Mouse (Mus musculus): Measurements from ENCODE around the gene Bbs9. TPM values are rescaled to one million over a fixed set of nuclear protein-coding genes. Genes with fewer than 3 reads are reported as not detected.

The Bbs9 gene
- total RNA-seq, 1 experiment from 2014 or later = 14.3 TPM

DNA sequence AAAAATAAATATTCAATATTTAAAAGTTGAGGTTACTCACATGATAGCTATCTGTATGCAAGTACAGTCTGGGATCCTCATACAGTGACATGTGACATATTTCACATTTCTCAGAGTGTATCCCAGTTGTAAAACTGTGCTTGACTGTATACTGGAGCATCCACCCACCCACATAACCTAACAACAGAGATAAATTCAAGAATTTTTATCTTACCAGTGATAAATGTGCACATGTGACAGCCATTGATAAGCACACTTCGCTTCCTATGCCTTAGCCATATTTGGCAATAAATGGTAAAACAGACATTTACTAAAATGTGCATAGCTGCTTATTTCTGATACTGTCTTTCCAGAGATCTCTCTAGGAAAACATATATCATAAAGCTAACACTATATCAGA, 330.5 kb downstream of the Bbs9 start:
- no peak for DNase-seq

DNA sequence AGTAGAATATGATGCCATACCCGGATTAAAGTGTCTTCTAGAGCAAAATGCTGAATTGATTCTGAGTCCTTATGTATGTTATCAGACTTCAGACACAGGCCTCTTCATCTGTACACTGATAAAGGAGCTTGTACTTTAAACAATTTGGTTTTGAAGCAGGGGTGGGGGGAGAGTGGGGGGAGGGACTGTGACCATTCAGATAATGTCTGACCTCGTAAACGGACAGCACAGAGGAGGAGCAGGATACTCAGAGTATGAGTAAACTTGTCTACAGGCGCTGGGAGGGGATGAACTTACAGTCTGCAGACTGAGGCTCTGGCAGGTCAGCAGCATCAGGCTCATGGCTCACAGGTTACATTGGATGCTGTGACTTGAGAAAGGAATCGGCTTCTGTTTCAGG, 331.0 kb downstream of the Bbs9 start:
- DNase-seq = no peak

DNA sequence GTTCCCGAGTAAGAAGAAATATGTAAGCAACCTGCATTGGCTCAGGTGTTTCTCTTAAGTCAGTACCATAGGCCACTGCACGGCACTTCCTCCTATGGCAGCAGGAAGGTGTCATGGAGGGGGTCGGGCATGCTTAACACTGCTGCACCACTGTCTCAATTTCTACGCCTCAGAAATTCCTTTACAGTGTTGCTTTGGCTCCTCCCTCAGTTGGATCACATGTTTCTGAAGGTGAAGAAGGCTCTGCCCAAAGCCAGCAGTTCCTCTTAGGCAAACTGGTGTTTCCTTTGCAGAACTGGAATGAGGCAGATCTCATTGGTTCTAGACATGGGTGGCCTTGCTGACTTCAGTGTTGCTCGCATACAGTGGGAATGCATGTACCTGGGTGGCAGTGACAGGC, 332.2 kb downstream of the Bbs9 start:
- DNase-seq = no peak

DNA sequence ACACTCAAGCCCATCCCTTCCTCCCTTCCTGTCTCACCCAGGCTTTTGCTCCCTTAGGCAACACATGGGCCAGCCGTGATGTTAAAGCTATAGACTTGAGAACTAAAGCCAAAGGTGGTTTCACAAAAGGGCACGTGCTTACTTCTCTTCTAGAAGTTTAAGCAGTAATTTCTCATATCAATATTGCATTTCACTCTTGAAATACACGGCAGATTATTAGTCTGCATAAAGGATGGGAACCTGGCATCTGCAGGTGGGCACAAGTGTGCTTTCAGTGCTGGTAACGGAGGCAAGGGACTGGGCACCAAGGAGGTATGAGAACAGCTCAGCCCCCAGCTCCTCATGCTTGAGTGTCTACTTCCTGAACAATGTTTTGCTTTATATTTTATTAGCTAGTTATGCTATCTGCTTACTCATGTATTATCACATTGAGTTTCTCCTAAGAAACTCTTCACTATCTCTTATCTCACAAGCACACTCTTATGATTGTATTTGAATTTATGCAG, 334.2 kb downstream of the Bbs9 start:
- DNase-seq = no peak

DNA sequence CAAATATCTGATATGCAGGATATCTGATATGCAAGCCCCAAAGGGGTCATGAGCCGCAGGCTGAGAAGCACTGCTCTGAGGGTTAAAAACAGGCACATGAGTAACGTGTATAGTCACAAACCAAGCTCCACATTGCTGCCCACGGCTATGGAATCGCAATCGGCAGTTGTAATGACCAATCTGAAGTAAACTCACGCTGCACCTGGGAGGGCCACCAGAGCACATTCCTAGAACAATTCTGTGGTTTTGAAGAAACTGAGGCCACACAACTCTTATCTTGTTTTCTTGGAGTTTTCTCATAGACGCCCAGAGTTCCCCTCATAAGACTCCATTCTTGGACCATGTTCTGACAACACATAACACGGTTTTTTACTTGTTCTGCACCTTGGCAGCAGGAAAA, 334.9 kb downstream of the Bbs9 start:
- no peak for DNase-seq

DNA sequence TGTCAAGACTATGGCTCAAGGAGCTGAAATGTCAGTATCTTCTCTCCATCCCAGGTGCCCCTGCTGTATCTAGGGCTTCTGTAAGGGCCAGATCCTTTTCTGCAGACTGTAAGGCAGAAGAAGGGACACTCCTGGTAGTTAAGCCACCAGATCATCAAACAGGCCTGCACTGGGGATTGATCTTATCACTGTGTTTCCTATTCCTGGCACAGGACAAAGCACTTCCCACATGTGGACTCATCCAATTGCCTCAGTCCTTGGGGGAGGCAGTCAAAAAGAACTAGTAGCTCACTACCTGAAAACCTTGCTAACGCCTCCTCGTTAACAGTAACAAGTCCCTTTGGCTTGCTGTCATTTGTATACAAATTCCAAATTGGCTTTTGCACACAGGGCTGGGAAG, 336.4 kb downstream of the Bbs9 start:
- no peak for DNase-seq

DNA sequence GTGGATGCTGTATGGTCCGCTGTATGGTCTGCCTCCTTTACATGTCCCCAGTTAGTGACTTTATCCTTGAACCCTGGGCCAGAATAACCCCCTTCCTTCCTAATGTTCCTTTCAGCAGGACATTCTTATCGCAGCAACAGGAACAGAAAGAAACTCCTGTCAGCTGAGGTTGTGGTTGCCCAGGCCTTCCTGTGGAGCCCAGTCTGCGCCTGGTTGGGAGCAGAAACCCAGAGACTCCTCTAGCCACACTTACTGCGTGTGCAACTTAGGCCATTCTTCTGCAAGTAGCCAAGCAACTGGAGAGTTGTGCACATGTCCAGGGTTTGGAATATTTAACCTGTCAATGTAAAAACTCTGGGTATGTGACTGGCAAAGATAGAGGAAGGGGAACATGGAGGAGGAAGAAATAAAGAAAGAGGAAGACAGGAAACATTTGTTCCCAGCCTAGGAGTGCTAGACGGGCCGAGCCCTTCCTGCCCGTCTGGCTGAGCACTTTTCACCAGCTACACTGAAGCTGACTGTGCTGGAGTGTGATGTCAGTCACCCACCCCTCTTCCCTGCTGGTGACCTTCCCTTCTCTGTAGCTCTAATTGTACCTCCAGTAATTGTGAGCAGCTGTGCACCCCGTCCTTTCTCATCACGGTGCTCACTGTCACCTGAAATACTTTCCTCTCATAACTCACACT, 339.0 kb downstream of the Bbs9 start:
- DNase-seq = no peak

DNA sequence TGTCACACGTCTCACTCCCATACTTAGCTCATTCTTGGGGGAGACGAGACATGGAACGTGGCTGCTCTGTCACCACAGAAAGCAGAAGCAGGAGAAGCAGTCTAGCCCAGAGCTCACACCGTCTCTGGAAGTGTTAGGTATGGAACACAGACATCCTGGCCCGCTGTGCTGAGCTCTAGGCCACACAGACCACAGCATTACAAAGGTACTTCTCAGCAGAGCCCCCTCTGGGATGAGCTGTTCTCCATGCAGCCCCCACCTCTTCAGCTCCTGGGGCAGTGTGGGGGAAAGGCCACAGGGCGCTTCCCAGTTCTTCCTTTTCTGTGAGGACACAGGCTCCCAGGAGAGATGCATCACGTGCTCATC, 339.6 kb downstream of the Bbs9 start:
- DNase-seq = no peak

DNA sequence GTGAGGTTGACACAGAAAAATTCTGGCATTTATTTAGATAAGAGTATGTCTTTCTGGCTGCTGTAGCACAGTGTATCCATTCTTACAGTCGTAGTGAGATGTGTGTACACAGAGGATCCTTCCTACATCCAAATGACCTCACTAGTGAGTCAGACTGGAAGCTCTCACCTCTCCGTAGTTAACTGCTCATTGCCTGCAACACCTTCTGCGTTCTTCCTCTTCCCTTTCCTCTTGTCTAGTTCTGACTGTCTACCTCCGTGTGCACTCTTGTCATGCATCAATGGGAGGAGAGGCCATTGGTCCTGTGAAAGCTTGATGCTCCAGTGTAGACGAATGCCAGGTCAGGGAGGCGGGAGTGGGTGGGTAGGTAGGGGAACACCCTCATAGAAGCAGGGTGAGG, 344.0 kb downstream of the Bbs9 start:
- no peak for DNase-seq

DNA sequence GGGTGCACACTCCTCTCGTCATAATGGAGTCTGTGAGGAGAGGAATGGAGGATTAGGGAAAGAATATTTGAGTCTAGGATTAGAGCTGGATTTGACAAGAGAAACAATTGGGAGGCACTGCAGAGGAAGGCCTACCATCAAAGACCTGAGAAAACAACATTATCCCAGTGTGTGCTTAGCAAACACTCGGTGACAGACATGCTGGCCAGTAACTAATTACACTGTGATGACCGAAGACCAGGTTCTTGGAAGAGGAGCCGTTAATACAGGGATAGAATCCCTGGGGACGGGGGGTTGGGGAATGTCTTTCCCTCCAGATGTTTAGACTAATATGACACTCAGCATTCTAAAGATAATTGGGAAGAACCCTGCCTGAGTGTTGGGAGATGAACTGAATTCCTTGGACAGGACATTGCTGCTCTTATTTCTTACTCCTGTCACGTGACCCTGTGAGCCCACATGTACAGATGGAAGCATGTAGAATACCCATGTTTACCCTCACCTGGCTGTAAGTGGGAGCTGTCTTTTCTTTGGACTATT, 345.2 kb downstream of the Bbs9 start:
- no peak for DNase-seq

DNA sequence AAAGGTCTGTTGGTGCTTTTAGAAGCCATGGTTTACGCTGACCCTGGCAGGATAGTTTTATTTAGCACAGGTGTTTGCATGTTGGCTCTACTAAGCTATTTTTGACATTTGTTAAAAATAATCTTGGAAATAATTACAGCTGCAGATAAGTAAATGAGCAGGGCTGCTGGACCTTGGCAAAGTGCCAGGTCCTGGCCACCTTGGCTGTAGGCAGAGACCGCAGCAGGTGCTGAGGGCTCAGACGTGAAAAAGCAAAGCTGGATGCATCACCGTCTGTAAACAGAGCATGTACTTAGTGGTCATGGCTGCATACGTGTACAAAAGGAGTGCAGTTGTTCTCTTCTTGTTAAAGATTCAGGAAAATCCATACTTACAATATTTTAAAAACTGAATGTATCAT, 347.3 kb downstream of the Bbs9 start:
- DNase-seq = peak; percentile 19

DNA sequence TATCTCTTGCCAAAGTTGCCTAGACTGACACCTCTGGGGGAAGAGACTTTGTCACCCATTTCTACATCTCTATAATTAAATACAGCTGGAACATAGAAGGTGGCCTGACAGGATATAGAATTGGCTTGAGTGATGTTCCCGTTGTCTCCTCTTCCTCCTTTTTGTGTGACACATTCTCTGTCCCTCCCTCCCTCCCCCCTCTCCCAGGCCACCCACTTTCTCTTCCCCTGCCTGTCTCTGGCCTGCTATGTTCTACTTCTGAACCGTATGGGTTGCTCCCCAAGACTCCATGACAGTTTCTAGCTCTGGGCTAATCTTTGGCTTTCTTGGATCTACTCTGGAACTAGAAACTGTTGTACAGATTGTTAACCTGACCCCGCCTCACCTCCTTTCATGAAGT, 348.3 kb downstream of the Bbs9 start:
- no peak for DNase-seq

DNA sequence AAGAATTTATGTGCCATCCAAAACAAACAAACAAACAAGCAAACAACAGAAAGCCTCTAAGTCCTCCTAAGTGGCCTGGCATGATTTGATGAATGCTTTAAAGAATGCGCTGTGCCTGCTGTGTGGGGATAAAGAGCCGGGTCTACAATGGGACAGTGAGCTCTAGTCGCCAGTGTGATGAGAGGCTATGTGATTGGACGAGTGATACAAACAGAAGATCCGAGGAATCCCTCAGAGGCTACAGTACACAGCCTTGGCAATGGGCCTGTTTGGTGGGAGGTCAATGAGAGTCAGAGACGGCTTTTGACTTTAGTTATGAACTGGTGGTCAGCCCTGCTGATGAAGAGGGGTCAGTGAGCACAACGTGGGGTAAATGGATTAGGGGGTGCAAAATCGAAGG, 349.4 kb downstream of the Bbs9 start:
- no peak for DNase-seq

DNA sequence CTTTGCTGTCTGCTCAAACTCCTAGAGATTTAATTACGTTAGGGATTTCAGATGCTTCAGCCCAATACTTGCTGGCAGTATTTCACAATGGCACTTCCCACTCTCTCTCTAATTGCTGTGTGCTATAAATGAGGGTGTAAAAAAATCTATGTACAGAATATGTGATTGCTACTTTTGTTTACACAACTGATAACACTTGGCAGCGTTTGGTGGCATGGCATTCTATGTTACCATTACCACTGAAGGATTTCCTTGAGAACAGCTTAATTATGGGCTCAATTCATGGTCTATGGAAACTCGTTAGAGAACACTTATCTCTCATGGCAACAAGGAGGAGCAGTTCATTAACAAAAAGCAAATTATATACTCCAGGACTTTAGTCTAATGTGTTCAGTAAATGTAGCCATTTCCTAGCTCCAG, 351.1 kb downstream of the Bbs9 start:
- no peak for DNase-seq

DNA sequence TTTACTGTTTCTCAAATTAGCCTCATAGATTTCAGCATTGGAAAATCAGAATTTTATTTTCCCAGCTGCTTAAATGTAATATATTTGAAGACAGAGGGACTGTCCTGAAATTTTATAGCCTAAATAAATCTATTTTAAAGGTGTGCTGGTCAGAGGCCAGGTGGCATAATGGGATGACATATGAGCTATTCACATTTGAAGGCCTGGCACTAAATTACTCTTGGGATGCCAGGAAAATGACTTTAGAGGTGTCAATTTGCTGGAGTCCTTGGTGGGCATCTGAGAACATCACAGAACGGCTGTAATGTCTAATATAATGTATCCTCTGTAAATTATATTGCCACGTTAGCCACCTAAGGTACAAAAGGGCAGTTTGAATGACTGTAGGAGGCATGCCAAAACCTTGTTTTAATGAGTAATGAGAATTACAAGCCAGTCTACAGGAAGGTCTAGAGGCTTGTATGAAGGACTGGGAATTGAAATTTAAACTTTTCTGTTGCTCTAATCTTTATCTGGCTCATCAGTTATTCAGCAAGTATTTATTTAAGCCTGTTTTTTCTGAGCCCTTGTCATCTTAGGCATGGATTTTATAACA, 351.8 kb downstream of the Bbs9 start:
- no peak for DNase-seq

DNA sequence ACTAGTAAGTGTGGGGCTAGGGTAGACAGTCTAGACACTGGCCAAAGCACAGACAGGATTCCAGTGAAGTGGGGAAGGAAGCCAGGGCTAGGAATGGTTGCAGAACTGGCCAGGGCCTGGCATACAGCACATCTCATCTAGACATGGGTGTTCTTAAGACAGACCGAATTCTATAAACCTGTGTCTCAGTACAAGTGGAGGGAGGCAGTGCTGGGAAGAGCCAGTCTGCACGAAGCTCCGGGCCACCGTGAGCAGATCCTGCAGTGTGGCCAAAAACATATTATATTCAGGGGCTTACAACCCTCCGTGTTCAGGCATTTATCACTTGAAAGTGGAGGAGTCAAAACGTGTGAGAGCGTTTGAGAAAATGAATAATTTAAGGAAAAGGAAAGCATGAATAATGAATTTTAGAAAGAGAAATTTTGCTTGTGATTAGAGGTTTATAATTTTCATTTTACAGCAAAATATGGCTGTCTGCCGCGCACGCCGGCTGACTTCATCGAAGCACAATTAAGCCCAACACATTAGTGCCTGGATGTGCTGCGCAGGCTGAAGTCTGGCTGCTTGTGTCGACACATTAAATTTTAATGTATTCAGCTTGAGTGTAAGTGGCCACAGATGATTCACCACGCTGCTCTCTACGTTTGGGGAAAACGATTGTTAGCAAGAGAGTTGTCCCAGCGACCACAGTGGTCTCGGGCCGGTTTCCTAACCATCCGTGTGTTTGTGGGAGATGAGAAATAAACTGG, 353.9 kb downstream of the Bbs9 start:
- DNase-seq = no peak

DNA sequence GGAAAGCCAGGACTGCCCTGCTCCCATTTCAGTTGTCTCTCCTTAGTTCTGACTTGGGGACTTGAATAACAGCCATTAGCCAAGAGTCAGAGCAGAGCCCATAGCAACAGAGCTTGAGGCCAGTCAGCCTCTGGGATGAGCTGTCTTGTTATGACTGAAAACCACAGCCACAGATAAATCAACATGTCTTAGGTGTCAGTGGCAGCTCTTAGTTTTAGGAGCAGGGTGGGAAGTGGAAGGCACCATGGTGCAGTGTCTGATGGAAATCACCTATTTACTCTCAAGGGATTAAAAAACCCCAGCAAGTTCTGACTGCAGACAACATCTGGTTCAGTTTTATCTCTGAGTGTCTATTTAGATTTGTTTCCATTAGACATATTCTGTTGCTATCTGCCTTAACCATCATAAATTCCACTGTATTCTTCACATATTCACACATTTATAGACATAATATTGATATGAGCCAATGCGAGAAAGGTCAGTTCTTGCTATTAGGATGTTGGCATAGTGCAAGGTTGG, 359.5 kb downstream of the Bbs9 start:
- DNase-seq = no peak

DNA sequence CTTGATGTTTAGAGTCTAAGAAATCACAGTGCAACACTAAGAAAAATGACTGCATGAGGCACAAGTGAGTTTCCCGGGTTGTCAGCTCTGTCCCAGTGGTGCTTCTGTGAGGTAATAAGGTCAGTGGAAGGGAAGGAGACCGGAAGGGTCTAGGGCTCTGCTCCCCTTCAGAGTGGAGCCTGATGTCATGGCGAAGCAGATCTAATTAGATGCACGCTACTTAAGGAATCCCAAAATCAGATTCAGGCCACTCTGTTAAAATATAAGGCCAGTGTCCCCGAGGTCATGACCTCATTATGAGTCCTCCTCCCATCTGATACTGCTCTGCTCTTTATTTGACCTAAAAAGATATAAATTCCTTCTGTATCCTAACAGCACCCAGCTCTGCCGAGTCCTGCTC, 361.5 kb downstream of the Bbs9 start:
- DNase-seq = no peak

DNA sequence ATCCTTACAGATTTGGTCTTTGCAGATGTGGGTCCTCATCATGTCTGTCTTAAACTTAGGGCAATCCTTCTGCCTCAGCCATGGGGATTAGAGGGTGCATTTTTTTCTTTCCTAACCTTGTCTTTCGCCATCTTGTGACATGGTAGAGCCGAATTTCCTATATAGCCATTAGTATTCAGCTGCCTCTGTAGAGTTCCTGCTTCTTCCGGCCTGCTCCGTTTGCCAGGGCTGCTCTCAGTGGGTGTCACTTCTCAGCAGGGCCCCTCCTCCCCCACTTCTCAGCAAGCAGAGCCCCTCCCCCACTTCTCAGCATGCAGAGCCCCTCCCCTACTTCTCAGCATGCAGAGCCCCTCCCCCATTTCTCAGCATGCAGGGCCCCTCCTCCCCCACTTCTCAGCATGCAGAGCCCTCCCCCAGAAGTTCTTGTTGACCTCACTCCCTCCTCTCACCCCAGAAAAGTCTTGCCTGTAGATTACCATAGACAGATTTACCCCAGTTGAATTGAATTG, 362.2 kb downstream of the Bbs9 start:
- DNase-seq = no peak

DNA sequence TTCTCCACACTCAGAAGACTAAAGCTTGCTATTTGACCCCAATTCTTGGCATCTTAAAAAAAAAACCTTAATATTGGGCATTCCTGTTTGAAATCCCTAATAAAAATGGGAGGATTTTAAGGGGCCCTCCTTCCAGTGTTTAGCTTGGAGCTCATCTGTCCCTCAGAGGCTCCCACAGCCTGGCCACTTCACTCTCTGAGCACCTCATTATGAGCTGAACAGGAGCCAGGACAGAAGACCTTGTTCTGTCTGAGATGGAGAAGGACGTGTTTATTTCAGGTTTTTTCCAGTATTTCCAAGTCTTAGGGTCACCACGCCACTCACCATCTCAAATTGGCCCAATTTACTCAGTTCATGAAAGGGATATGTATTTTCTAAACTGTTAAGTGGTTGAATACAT, 370.5 kb downstream of the Bbs9 start:
- DNase-seq = no peak

DNA sequence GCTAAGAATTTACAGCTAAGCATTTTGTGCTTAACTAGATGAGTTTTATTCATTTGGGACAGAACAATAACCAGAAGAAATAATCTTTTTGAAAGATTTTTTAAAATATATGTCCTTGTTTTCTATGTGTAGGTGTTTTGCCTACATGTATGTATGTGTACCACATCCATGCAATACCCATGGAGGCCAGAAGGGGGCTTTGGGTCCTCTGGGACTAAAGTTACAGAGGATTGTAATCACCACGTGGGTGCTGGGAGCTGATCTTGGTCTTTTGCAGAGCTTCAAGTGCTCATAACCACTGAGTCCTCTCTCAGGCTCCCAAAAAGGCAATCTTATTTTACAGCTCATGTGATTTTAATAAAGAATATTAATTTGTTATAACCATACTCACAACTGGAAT, 371.3 kb downstream of the Bbs9 start:
- DNase-seq = no peak

DNA sequence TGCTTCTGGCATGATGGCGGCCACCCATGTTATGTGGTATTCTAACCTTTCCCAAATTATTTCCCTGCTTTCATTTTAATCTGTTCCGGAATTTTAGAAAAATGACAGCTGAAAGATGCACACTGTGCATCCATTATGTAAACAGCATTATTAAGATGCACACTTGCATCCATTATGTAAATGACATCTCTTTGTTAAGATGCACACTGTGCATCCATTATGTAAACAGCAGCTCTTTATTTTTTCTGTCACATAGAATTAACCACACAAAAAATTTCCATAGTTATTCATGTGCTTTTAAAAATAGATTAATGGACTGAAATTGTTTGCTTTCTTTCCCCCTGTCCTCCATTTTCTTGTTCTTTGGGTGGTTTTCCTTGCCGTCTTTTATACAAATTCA, 373.3 kb downstream of the Bbs9 start:
- DNase-seq = no peak

DNA sequence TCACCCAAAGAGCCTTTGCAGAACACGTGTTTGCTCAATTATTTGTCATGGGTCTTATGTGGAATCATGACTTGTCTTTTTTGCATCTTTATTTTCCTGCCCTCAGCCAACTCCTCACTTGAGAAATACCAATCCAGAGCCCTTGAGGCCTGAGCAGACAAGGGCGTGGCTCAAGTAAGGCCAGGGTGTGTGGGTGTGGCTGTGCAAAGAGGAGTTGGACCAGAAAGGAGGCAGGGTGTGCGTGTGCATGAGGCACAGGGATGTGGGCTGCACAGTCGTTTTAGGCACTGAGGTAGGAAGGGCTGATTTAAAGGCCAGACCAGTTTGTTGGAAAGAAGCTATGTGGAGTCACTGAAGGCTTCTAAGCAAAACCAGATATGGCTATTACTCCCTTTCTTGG, 373.7 kb downstream of the Bbs9 start:
- DNase-seq = no peak
